Mouse (Mus musculus) midbrain, embryonic 11.5 days (tissue): Measurements from ENCODE around the gene Trim14. TPM values are rescaled to one million over a fixed set of nuclear protein-coding genes. Genes with fewer than 3 reads are reported as not detected.

Experiments
- ATAC-seq: fragments of 200-750 bp; cut with Nextera tagmentation; 2 replicates; pipeline ENCODE4 v1.8.0; 2017; ENCODE audit warnings: moderate TSS enrichment, moderate library complexity; ENCODE audit not compliant: low FRiP score
- DNase-seq: peaks from one replicate; pipeline ENCODE4 v3.0.0; 2015; ENCODE audit warnings: low spot score; ENCODE audit errors: missing footprints
- H3K27ac ChIP-seq: fragments of 300-500 bp; sonication (generic); 2 replicates; pipeline ENCODE4 v1.5.1; 2014; ENCODE audit warnings: low read depth, low read length
- H3K27me3 ChIP-seq: fragments of 300-500 bp; sonication (generic); 2 replicates; pipeline ENCODE4 v1.6.1; 2014; ENCODE audit warnings: mild to moderate bottlenecking, low read length, moderate library complexity, mixed read lengths; ENCODE audit not compliant: control insufficient read depth, insufficient read depth
- H3K36me3 ChIP-seq: fragments of 300-500 bp; sonication (generic); 2 replicates; pipeline ENCODE4 v1.6.1; 2014; ENCODE audit warnings: mild to moderate bottlenecking, low read length, moderate library complexity, mixed read lengths; ENCODE audit not compliant: control insufficient read depth, insufficient read depth
- H3K4me1 ChIP-seq: fragments of 300-500 bp; sonication (generic); 2 replicates; pipeline ENCODE4 v1.6.1; 2014; ENCODE audit warnings: low read length; ENCODE audit not compliant: control insufficient read depth, insufficient read depth
- H3K4me2 ChIP-seq: fragments of 300-500 bp; sonication (generic); 2 replicates; pipeline ENCODE4 v1.6.1; 2014; ENCODE audit warnings: mild to moderate bottlenecking, moderate library complexity
- H3K4me3 ChIP-seq: fragments of 300-500 bp; sonication (generic); 2 replicates; pipeline ENCODE4 v1.5.1; 2014; ENCODE audit warnings: low read depth, low read length
- H3K9ac ChIP-seq: fragments of 300-500 bp; sonication (generic); 2 replicates; pipeline ENCODE4 v1.6.1; 2014; ENCODE audit warnings: low read length
- H3K9me3 ChIP-seq: fragments of 300-500 bp; sonication (generic); 2 replicates; pipeline ENCODE4 v1.6.1; 2016; ENCODE audit warnings: low read length; ENCODE audit not compliant: control insufficient read depth
- WGBS: fragments of 180-500 bp; shearing (Covaris S2); extraction: QIAGEN DNeasy Blood & Tissue Kit; methylation state at CpG from one replicate; pipeline ENCODE4 v1.1.7; 2014; 5-methylcytosine and 5-hydroxymethylcytosine counted together
- polyA plus RNA-seq: library from polyadenylated mRNA; unstranded; fragments of >200 nt; fragmentation: Nextera tagmentation; extraction: Ambion mirVana; gene quantifications from 2 replicates; pipeline ENCODE4 v1.2.1, GENCODE M21; 2014

Gene Trim14
- polyA plus RNA-seq, 1 experiment from 2014 or later = 0.46 TPM

GRCm38 (mm10) chr4:46565393-46565955 is 29.5 kb upstream of the Trim14 start:
- DNase-seq (no peak), ATAC-seq (no peak)
- H3K27ac ChIP-seq = no peak overlapping the region
- no peaks in the 10 kb centered on the region for H3K9me3 ChIP-seq
- no peaks in the 10 kb centered on the region for H3K36me3 ChIP-seq
- no peak overlapping the region for H3K9ac ChIP-seq
- peaks cover 6% of the 10 kb centered on the region for H3K4me1 ChIP-seq
- WGBS = 94% methylated on average over 4 of the region's 4 CpGs
- no peaks in the 10 kb centered on the region for H3K27me3 ChIP-seq
- no peak overlapping the region for H3K4me3 ChIP-seq
- H3K4me2 ChIP-seq = no peak overlapping the region

- H3K4me2 ChIP-seq = no peak overlapping the region
- 90% methylated on average over 4 of the region's 4 CpGs for WGBS
These were observed 28.3 kb upstream of the Trim14 start for GRCm38 (mm10) chr4:46564247-46564646.

GRCm38 (mm10) chr4:46563847-46564246 is 27.9 kb upstream of the Trim14 start:
- H3K4me3 ChIP-seq = no peak overlapping the region
- DNase-seq = no peak
- WGBS = 61% methylated on average over 10 of the region's 10 CpGs
- H3K4me1 ChIP-seq = no peaks in the 10 kb centered on the region
- no peak overlapping the region for H3K9ac ChIP-seq
- no peaks in the 10 kb centered on the region for H3K27me3 ChIP-seq
- no peak for ATAC-seq
- H3K27ac ChIP-seq = no peak overlapping the region
- H3K36me3 ChIP-seq = no peaks in the 10 kb centered on the region
- no peaks in the 10 kb centered on the region for H3K9me3 ChIP-seq
- H3K4me2 ChIP-seq = no peak overlapping the region

More at GRCm38 (mm10) chr4:46564247-46564646, 28.3 kb upstream of the Trim14 start:
- H3K27ac ChIP-seq = no peak overlapping the region
- H3K9ac ChIP-seq = no peak overlapping the region
- DNase-seq (no peak), ATAC-seq (no peak)
- no peak overlapping the region for H3K4me3 ChIP-seq
- no peaks in the 10 kb centered on the region for H3K4me1 ChIP-seq
- H3K27me3 ChIP-seq = no peaks in the 10 kb centered on the region
- no peaks in the 10 kb centered on the region for H3K36me3 ChIP-seq
- no peaks in the 10 kb centered on the region for H3K9me3 ChIP-seq

- WGBS = 91% methylated on average over 14 of the region's 14 CpGs
- no peak overlapping the region for H3K4me3 ChIP-seq
- no peak for DNase-seq
- H3K9ac ChIP-seq = no peak overlapping the region
- H3K27ac ChIP-seq = no peak overlapping the region
- H3K4me1 ChIP-seq = no peaks in the 10 kb centered on the region
- no peaks in the 10 kb centered on the region for H3K36me3 ChIP-seq
- H3K9me3 ChIP-seq = no peaks in the 10 kb centered on the region
- H3K4me2 ChIP-seq = no peak overlapping the region
- no peak for ATAC-seq
- H3K27me3 ChIP-seq = no peaks in the 10 kb centered on the region
These were observed 26.9 kb upstream of the Trim14 start for GRCm38 (mm10) chr4:46562841-46563240.

GRCm38 (mm10) chr4:46562037-46562436 is 26.1 kb upstream of the Trim14 start:
- 76% methylated on average over 5 of the region's 5 CpGs for WGBS
- no peak overlapping the region for H3K4me3 ChIP-seq
- no peak overlapping the region for H3K4me2 ChIP-seq
- no peak overlapping the region for H3K27ac ChIP-seq
- no peaks in the 10 kb centered on the region for H3K4me1 ChIP-seq
- no peaks in the 10 kb centered on the region for H3K27me3 ChIP-seq
- no peak for DNase-seq
- no peak overlapping the region for H3K9ac ChIP-seq
- H3K36me3 ChIP-seq = no peaks in the 10 kb centered on the region
- H3K9me3 ChIP-seq = no peaks in the 10 kb centered on the region
- no peak for ATAC-seq

- DNase-seq = no peak
- WGBS = 83% methylated on average over 14 of the region's 14 CpGs
- H3K9me3 ChIP-seq = no peaks in the 10 kb centered on the region
- H3K4me2 ChIP-seq = no peak overlapping the region
- no peaks in the 10 kb centered on the region for H3K4me1 ChIP-seq
- ATAC-seq = no peak
- H3K9ac ChIP-seq = no peak overlapping the region
- H3K4me3 ChIP-seq = no peak overlapping the region
- no peak overlapping the region for H3K27ac ChIP-seq
- H3K36me3 ChIP-seq = no peaks in the 10 kb centered on the region
- no peaks in the 10 kb centered on the region for H3K27me3 ChIP-seq
These were observed 24.2 kb upstream of the Trim14 start for GRCm38 (mm10) chr4:46560069-46560705.

- DNase-seq (no peak), ATAC-seq (no peak)
- Histone ChIP-seq H3K4me3 (no peak overlapping the region), H3K27ac (no peak overlapping the region), H3K27me3 (no peaks in the 10 kb centered on the region), H3K9me3 (no peaks in the 10 kb centered on the region), H3K9ac (no peak overlapping the region), H3K36me3 (no peaks in the 10 kb centered on the region), H3K4me1 (no peaks in the 10 kb centered on the region), H3K4me2 (no peak overlapping the region)
- WGBS = 85% methylated on average over 22 of the region's 22 CpGs
These were observed 23.0 kb upstream of the Trim14 start for GRCm38 (mm10) chr4:46558672-46559667.

- ATAC-seq (no peak), DNase-seq (no peak)
- Histone ChIP-seq H3K27ac (no peak overlapping the region), H3K9ac (no peak overlapping the region), H3K36me3 (no peaks in the 10 kb centered on the region), H3K4me1 (no peaks in the 10 kb centered on the region), H3K27me3 (no peaks in the 10 kb centered on the region), H3K4me3 (no peak overlapping the region), H3K9me3 (no peaks in the 10 kb centered on the region), H3K4me2 (no peak overlapping the region)
- WGBS = 82% methylated on average over 3 of the region's 3 CpGs
These were observed 21.0 kb upstream of the Trim14 start for GRCm38 (mm10) chr4:46556933-46557332.

GRCm38 (mm10) chr4:46555762-46556161 is 19.8 kb upstream of the Trim14 start:
- 81% methylated on average over 9 of the region's 9 CpGs for WGBS
- H3K27me3 ChIP-seq = no peaks in the 10 kb centered on the region
- no peaks in the 10 kb centered on the region for H3K36me3 ChIP-seq
- DNase-seq (no peak), ATAC-seq (no peak)
- no peaks in the 10 kb centered on the region for H3K4me1 ChIP-seq
- H3K9ac ChIP-seq = no peak overlapping the region
- no peak overlapping the region for H3K4me2 ChIP-seq
- H3K27ac ChIP-seq = no peak overlapping the region
- no peak overlapping the region for H3K4me3 ChIP-seq
- H3K9me3 ChIP-seq = no peaks in the 10 kb centered on the region
